Mouse (Mus musculus) embryonic facial prominence, embryonic 12.5 days (tissue): ENCODE data around the gene Fau. TPM values are rescaled to one million over a fixed set of nuclear protein-coding genes. Genes with fewer than 3 reads are reported as not detected.
A peak's percentile ranks its signal among the peaks of the same experiment; 100 is the strongest.
"Not testable (repeated sequence)": the region's sequence is repeated elsewhere in the genome, so short reads cannot be mapped to it uniquely, and the experiment has no call there.

Experiments used
- ATAC-seq: fragments of 200-750 bp; cut with Nextera tagmentation; 2 replicates; pipeline ENCODE4 v1.8.0; 2017; ENCODE audit not compliant: insufficient number of reproducible peaks, insufficient read depth, low FRiP score, low TSS enrichment
- H3K27ac ChIP-seq: fragments of 300-500 bp; sonication (generic); 2 replicates; pipeline ENCODE4 v1.5.1; 2016; ENCODE audit warnings: mild to moderate bottlenecking
- H3K27me3 ChIP-seq: fragments of 300-500 bp; sonication (generic); 2 replicates; pipeline ENCODE4 v1.6.1; 2016; ENCODE audit warnings: mild to moderate bottlenecking, moderate library complexity
- H3K36me3 ChIP-seq: fragments of 300-500 bp; sonication (generic); 2 replicates; pipeline ENCODE4 v1.6.1; 2016; ENCODE audit warnings: mild to moderate bottlenecking
- H3K4me1 ChIP-seq: fragments of 300-500 bp; sonication (generic); 2 replicates; pipeline ENCODE4 v1.6.1; 2016
- H3K4me2 ChIP-seq: fragments of 300-500 bp; sonication (generic); replicated peaks from 2 replicates; pipeline ENCODE4 v1.6.1; 2016; ENCODE audit warnings: mild to moderate bottlenecking, moderate library complexity
- H3K4me3 ChIP-seq: fragments of 300-500 bp; sonication (generic); 2 replicates; pipeline ENCODE4 v1.5.1; 2016; ENCODE audit warnings: mild to moderate bottlenecking
- H3K9ac ChIP-seq: fragments of 300-500 bp; sonication (generic); 2 replicates; pipeline ENCODE4 v1.6.1; 2016; ENCODE audit warnings: mild to moderate bottlenecking, moderate library complexity
- H3K9me3 ChIP-seq: fragments of 300-500 bp; sonication (generic); 2 replicates; pipeline ENCODE4 v1.6.1; 2016; ENCODE audit warnings: mild to moderate bottlenecking, moderate library complexity
- WGBS: fragments of 180-500 bp; shearing (Covaris S2); methylation state at CpG from one replicate; pipeline ENCODE4 v1.1.7; 2016; 5-methylcytosine and 5-hydroxymethylcytosine counted together
- polyA plus RNA-seq: library from polyadenylated mRNA; unstranded; fragments of >200 nt; fragmentation: Nextera tagmentation; extraction: Ambion mirVana; gene quantifications from 2 replicates; pipeline ENCODE4 v1.2.1, GENCODE M21; 2016

Fau gene
- polyA plus RNA-seq, 1 experiment from 2014 or later: 703 TPM

- Histone ChIP-seq H3K9me3 (no peaks in the 10 kb centered on the region), H3K4me1 (no peaks in the 10 kb centered on the region), H3K9ac (no peak overlapping the region), H3K4me2 (no peak overlapping the region), H3K27ac (no peak overlapping the region), H3K4me3 (no peak overlapping the region), H3K36me3 (no peaks in the 10 kb centered on the region), H3K27me3 (0 out of 2 replicates have a peak, but pooled peaks cover under 1% of the 10 kb centered on the region)
- ATAC-seq: no peak
- WGBS: 69% methylated on average over 6 of the region's 6 CpGs
Observed at GRCm38 (mm10) chr19:6028991-6029390, 28.7 kb upstream of the Fau start.

GRCm38 (mm10) chr19:6029426-6029825 lies 28.2 kb upstream of the Fau start:
- H3K9ac ChIP-seq: no peak overlapping the region
- no peaks in the 10 kb centered on the region for H3K4me1 ChIP-seq
- no peak for ATAC-seq
- H3K4me2 ChIP-seq: no peak overlapping the region
- no peak overlapping the region for H3K4me3 ChIP-seq
- WGBS: 74% methylated on average over 9 of the region's 9 CpGs
- H3K27me3 ChIP-seq: no peaks in the 10 kb centered on the region
- no peaks in the 10 kb centered on the region for H3K36me3 ChIP-seq
- H3K27ac ChIP-seq: no peak overlapping the region
- no peaks in the 10 kb centered on the region for H3K9me3 ChIP-seq

- Histone ChIP-seq H3K4me2 (no peak overlapping the region), H3K4me3 (no peak overlapping the region), H3K27ac (no peak overlapping the region), H3K36me3 (no peaks in the 10 kb centered on the region), H3K4me1 (no peaks in the 10 kb centered on the region), H3K27me3 (no peaks in the 10 kb centered on the region), H3K9me3 (no peaks in the 10 kb centered on the region), H3K9ac (no peak overlapping the region)
- no peak for ATAC-seq
- WGBS: 76% methylated on average over 14 of the region's 14 CpGs
Observed at GRCm38 (mm10) chr19:6030520-6031280, 26.9 kb upstream of the Fau start.

- Histone ChIP-seq H3K4me2 (no peak overlapping the region), H3K36me3 (no peaks in the 10 kb centered on the region), H3K27me3 (no peaks in the 10 kb centered on the region), H3K4me1 (no peaks in the 10 kb centered on the region; the same call in 1 of the 2 replicates), H3K9ac (no peak overlapping the region), H3K9me3 (no peaks in the 10 kb centered on the region), H3K4me3 (no peak overlapping the region), H3K27ac (no peak overlapping the region)
- ATAC-seq: no peak
- WGBS: 62% methylated on average over 9 of the region's 9 CpGs
Observed at GRCm38 (mm10) chr19:6035966-6036585, 21.6 kb upstream of the Fau start.

- Histone ChIP-seq H3K4me2 (no peak overlapping the region), H3K27ac (no peak overlapping the region), H3K36me3 (no peaks in the 10 kb centered on the region), H3K4me3 (no peak overlapping the region), H3K4me1 (no peaks in the 10 kb centered on the region; the same call in 1 of the 2 replicates), H3K27me3 (no peaks in the 10 kb centered on the region), H3K9me3 (no peaks in the 10 kb centered on the region), H3K9ac (no peak overlapping the region)
- no peak for ATAC-seq
Observed at GRCm38 (mm10) chr19:6037695-6038094, 19.9 kb upstream of the Fau start.

GRCm38 (mm10) chr19:6038326-6038725 lies 19.3 kb upstream of the Fau start:
- H3K36me3 ChIP-seq: no peaks in the 10 kb centered on the region
- no peaks in the 10 kb centered on the region; the same call in 1 of the 2 replicates for H3K4me1 ChIP-seq
- H3K27ac ChIP-seq: no peak overlapping the region
- H3K4me2 ChIP-seq: no peak overlapping the region
- no peak overlapping the region for H3K9ac ChIP-seq
- no peak overlapping the region for H3K4me3 ChIP-seq
- H3K27me3 ChIP-seq: no peaks in the 10 kb centered on the region
- no peaks in the 10 kb centered on the region for H3K9me3 ChIP-seq
- ATAC-seq: no peak
- WGBS: 84% methylated on average over 7 of the region's 7 CpGs

GRCm38 (mm10) chr19:6040002-6040401 lies 17.6 kb upstream of the Fau start:
- Histone ChIP-seq H3K4me1 (no peaks in the 10 kb centered on the region; the same call in 1 of the 2 replicates), H3K27ac (no peak overlapping the region), H3K4me2 (no peak overlapping the region)

GRCm38 (mm10) chr19:6042293-6042692 lies 15.4 kb upstream of the Fau start:
- no peaks in the 10 kb centered on the region for H3K36me3 ChIP-seq
- no peak for ATAC-seq
- 83% methylated on average over 9 of the region's 9 CpGs for WGBS
- H3K27me3 ChIP-seq: no peaks in the 10 kb centered on the region
- no peak overlapping the region for H3K9ac ChIP-seq
- no peak overlapping the region for H3K4me2 ChIP-seq
- no peaks in the 10 kb centered on the region for H3K9me3 ChIP-seq
- no peak overlapping the region for H3K4me3 ChIP-seq
- H3K27ac ChIP-seq: no peak overlapping the region
- 0 out of 2 replicates have a peak, but pooled peaks cover 4% of the 10 kb centered on the region for H3K4me1 ChIP-seq

More at GRCm38 (mm10) chr19:6040002-6040401, 17.6 kb upstream of the Fau start:
- ATAC-seq: no peak
- no peak overlapping the region for H3K9ac ChIP-seq
- H3K9me3 ChIP-seq: no peaks in the 10 kb centered on the region
- H3K27me3 ChIP-seq: no peaks in the 10 kb centered on the region
- H3K36me3 ChIP-seq: no peaks in the 10 kb centered on the region
- no peak overlapping the region for H3K4me3 ChIP-seq

- peaks cover 17% of the 10 kb centered on the region for H3K4me1 ChIP-seq
- not testable (repeated sequence) for H3K9ac ChIP-seq, ATAC-seq, H3K27ac ChIP-seq, H3K9me3 ChIP-seq, H3K4me2 ChIP-seq, H3K4me3 ChIP-seq, H3K36me3 ChIP-seq, H3K27me3 ChIP-seq
- 63% methylated on average over 4 of the region's 4 CpGs for WGBS
Observed at GRCm38 (mm10) chr19:6044102-6044501, 13.5 kb upstream of the Fau start.

- 22% methylated on average over 20 of the region's 20 CpGs for WGBS
- Histone ChIP-seq H3K27me3 (no peaks in the 10 kb centered on the region), H3K27ac (peak overlapping the region; percentile 99), H3K4me1 (peaks cover 17% of the 10 kb centered on the region), H3K36me3 (peaks cover 24% of the 10 kb centered on the region), H3K9me3 (no peaks in the 10 kb centered on the region), H3K4me3 (peak overlapping the region; percentile 80), H3K4me2 (peak overlapping the region; percentile 98), H3K9ac (peak overlapping the region; percentile 90)
- ATAC-seq: peak; percentile 31; the same call in 1 of the 2 replicates
Observed at GRCm38 (mm10) chr19:6045366-6046293, 12.0 kb upstream of the Fau start.

GRCm38 (mm10) chr19:6046294-6047153 lies 11.1 kb upstream of the Fau start, which contains the start of gene Syvn1:
Gene Syvn1, plus strand, starts transcription at chr19:6046576.
- no peaks in the 10 kb centered on the region for H3K27me3 ChIP-seq
- peak; percentile 89 for ATAC-seq
- peak within 1 kb of the TSS; percentile 99 for H3K27ac ChIP-seq
- H3K4me2 ChIP-seq: peak within 1 kb of the TSS; percentile 98
- H3K4me3 ChIP-seq: peak within 1 kb of the TSS; percentile 80
- no peaks in the 10 kb centered on the region for H3K9me3 ChIP-seq
- H3K9ac ChIP-seq: peak within 1 kb of the TSS; percentile 90
- H3K36me3 ChIP-seq: peaks cover 33% of the 10 kb centered on the region
- under 1% methylated on average over 65 of the region's 65 CpGs for WGBS
- H3K4me1 ChIP-seq: peaks cover 17% of the 10 kb centered on the region
